Mouse (Mus musculus) midbrain, embryonic 14.5 days (tissue): ENCODE data around the gene Dscam. TPM values are rescaled to one million over a fixed set of nuclear protein-coding genes. Genes with fewer than 3 reads are reported as not detected.
A peak's percentile ranks its signal among the peaks of the same experiment; 100 is the strongest.

ENCODE experiments used
- ATAC-seq: fragments of 200-750 bp; cut with Nextera tagmentation; 2 replicates; pipeline ENCODE4 v1.8.0; 2017; ENCODE audit warnings: moderate number of reproducible peaks, moderate library complexity; ENCODE audit not compliant: low FRiP score, low TSS enrichment
- DNase-seq: peaks from one replicate; pipeline ENCODE4 v3.0.0-alpha.2; 2015
- H3K27ac ChIP-seq: fragments of 300-500 bp; sonication (generic); replicated peaks from 2 replicates; pipeline ENCODE4 v1.5.1; 2014; ENCODE audit warnings: mild to moderate bottlenecking, low read depth, low read length, moderate library complexity
- H3K27me3 ChIP-seq: fragments of 300-500 bp; sonication (generic); 2 replicates; pipeline ENCODE4 v1.6.1; 2014; ENCODE audit warnings: low read length, control low read depth, mixed read lengths; ENCODE audit not compliant: control insufficient read depth, insufficient read depth
- H3K36me3 ChIP-seq: fragments of 300-500 bp; sonication (generic); 2 replicates; pipeline ENCODE4 v1.6.1; 2014; ENCODE audit warnings: low read length, control low read depth; ENCODE audit not compliant: control insufficient read depth, insufficient read depth
- H3K4me1 ChIP-seq: fragments of 300-500 bp; sonication (generic); 2 replicates; pipeline ENCODE4 v1.6.1; 2014; ENCODE audit warnings: mild to moderate bottlenecking, antibody characterized with exemption, low read length, control low read depth; ENCODE audit not compliant: control insufficient read depth, insufficient read depth
- H3K4me2 ChIP-seq: fragments of 300-500 bp; sonication (generic); 2 replicates; pipeline ENCODE4 v1.6.1; 2014; ENCODE audit warnings: mild to moderate bottlenecking, low read length, moderate library complexity
- H3K4me3 ChIP-seq: fragments of 300-500 bp; sonication (generic); replicated peaks from 2 replicates; pipeline ENCODE4 v1.5.1; 2014; ENCODE audit warnings: low read depth, low read length
- H3K9ac ChIP-seq: fragments of 300-500 bp; sonication (generic); replicated peaks from 2 replicates; pipeline ENCODE4 v1.6.1; 2014; ENCODE audit warnings: mild to moderate bottlenecking, low read length, moderate library complexity
- H3K9me3 ChIP-seq: fragments of 300-500 bp; sonication (generic); 2 replicates; pipeline ENCODE4 v1.6.1; 2016; ENCODE audit warnings: low read length, control low read depth, mixed read lengths; ENCODE audit not compliant: control insufficient read depth
- WGBS: fragments of 180-500 bp; shearing (Covaris S2); extraction: QIAGEN DNeasy Blood & Tissue Kit; methylation state at CpG from one replicate; pipeline ENCODE4 v1.1.7; 2014; 5-methylcytosine and 5-hydroxymethylcytosine counted together
- polyA plus RNA-seq: library from polyadenylated mRNA; unstranded; fragments of >200 nt; fragmentation: Nextera tagmentation; extraction: Ambion mirVana; gene quantifications from 2 replicates; pipeline ENCODE4 v1.2.1, GENCODE M21; 2014

Gene Dscam
- polyA plus RNA-seq, 1 experiment from 2014 or later, result 24.7 TPM

DNA sequence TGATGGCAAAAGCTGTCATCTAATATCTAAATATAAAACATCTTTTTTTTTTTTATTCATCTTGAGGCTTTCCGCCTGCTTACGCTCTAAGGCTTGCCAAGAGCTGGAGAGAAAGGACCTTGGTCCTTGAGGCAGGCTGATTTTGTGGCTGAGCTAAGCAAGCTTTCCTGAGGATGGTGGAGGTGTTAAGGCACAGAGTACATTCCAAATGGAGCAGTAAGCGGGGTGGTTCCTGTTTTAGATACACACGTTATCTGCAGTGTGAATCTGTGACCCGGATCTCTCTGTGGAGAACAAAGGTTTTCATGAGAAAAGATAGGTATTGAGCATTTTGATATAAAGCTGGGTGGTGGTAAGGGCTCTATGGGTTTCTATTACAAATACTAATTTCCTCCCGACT is 479.0 kb downstream of the Dscam start:
- WGBS, result 87% methylated on average over 6 of the region's 6 CpGs
- ATAC-seq (no peak), DNase-seq (no peak)
- peaks cover 20% of the 10 kb centered on the region for H3K4me1 ChIP-seq
- no peaks in the 10 kb centered on the region for H3K9me3 ChIP-seq
- no peak overlapping the region for H3K27ac ChIP-seq
- H3K4me2 ChIP-seq, result no peak overlapping the region
- no peak overlapping the region for H3K9ac ChIP-seq
- H3K4me3 ChIP-seq, result no peak overlapping the region
- H3K36me3 ChIP-seq, result no peaks in the 10 kb centered on the region
- H3K27me3 ChIP-seq, result no peaks in the 10 kb centered on the region

DNA sequence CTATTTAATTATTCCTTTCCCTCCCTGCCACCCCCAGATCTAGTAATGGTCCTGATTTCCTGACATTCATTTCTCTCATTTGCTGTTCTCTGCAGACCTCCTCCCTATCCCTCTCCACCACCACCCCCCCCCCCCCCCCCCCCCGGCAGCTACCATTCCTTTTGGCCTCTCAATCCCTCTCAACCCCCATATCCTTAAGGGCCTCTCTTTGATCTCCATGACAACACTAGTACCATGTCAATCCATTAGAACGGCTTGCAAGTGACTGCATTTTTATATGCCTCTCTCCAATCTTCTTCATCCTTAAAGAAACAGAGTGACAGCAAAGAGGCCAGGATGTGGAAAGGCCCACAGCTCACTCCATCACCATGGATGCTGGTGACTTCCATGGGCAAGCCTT is 480.5 kb downstream of the Dscam start:
- Histone ChIP-seq H3K9me3 (no peaks in the 10 kb centered on the region), H3K27me3 (no peaks in the 10 kb centered on the region), H3K4me1 (peaks cover 20% of the 10 kb centered on the region), H3K27ac (0 out of 2 replicates have a peak overlapping the region, but pooled peaks have one; percentile 49), H3K36me3 (no peaks in the 10 kb centered on the region), H3K9ac (no peak overlapping the region), H3K4me2 (no peak overlapping the region), H3K4me3 (no peak overlapping the region)
- peak; percentile 62 for DNase-seq
- WGBS, result 2% methylated on average over 2 of the region's 2 CpGs
- ATAC-seq, result peak; percentile 48; the same call in 1 of the 2 replicates

DNA sequence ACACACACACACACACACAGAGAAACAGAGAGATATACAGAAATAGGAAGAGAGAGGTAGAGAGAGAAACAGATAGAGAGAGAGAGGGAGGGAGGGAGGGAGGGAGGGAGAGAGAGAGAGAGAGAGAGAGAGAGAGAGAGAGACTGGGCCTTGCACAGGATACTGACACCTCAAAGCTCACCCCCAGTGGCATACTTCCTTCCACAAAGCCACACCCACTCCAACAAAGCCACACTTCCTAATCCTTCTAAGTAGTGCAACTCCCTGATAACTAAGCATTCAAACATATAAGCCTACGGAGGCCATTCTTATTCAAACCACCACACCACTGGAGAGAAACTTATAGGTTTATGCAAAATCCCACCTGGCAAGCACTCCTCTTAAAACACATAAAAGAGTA is 481.1 kb downstream of the Dscam start:
- H3K27me3 ChIP-seq, result no peaks in the 10 kb centered on the region
- no peak for DNase-seq
- H3K9me3 ChIP-seq, result no peaks in the 10 kb centered on the region
- peaks cover 20% of the 10 kb centered on the region for H3K4me1 ChIP-seq
- H3K4me2 ChIP-seq, result no peak overlapping the region
- H3K27ac ChIP-seq, result no peak overlapping the region
- 23% methylated on average over 1 of the region's 1 CpGs for WGBS
- no peak for ATAC-seq
- no peaks in the 10 kb centered on the region for H3K36me3 ChIP-seq
- no peak overlapping the region for H3K4me3 ChIP-seq
- H3K9ac ChIP-seq, result no peak overlapping the region

DNA sequence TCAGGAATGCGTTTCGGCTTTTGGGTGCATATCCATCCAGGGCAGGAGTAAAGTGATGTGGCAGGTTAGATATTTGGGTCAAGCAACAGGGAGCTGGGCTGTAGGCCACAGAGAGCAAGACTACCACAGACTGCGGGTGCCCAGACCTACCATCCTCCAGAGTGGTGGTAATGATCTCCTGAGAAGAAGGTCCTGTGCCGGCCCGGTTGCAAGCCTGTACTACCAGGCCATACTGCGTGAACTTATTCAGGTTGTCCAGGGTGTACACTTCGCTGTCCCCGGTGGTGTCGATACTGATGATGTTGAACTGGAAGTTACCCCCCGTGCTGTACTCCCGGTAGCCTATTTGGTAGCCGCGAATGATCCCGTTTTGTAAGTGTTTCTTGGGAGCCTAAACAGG is 485.5 kb downstream of the Dscam start:
- WGBS, result 93% methylated on average over 14 of the region's 14 CpGs
- Histone ChIP-seq H3K9me3 (no peaks in the 10 kb centered on the region), H3K4me3 (no peak overlapping the region), H3K4me1 (0 out of 2 replicates have a peak, but pooled peaks cover 9% of the 10 kb centered on the region), H3K4me2 (no peak overlapping the region), H3K9ac (no peak overlapping the region), H3K36me3 (peaks cover 29% of the 10 kb centered on the region; the same call in 1 of the 2 replicates), H3K27me3 (no peaks in the 10 kb centered on the region), H3K27ac (no peak overlapping the region)
- no peak for ATAC-seq
- DNase-seq, result no peak

DNA sequence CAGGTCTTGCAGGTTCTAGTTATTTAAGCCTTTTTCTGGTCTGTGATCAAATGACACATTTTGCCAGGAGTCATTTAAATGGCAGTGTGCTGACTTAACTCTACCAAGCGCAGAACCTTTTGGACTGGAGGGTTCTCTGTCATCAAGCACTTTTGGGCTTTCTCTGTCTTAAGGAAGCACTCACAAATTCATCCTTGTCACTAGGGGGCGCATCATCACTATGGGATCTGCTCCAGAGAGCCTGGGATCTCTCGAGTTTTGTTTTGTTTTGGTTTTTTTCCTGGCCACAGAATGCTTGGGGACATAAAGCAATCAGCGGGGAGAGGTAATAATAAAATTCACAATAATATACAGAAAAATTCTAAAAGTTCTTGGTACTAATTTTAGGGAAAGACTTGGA is 486.0 kb downstream of the Dscam start:
- H3K27ac ChIP-seq, result no peak overlapping the region
- 21% methylated on average over 4 of the region's 4 CpGs for WGBS

DNA sequence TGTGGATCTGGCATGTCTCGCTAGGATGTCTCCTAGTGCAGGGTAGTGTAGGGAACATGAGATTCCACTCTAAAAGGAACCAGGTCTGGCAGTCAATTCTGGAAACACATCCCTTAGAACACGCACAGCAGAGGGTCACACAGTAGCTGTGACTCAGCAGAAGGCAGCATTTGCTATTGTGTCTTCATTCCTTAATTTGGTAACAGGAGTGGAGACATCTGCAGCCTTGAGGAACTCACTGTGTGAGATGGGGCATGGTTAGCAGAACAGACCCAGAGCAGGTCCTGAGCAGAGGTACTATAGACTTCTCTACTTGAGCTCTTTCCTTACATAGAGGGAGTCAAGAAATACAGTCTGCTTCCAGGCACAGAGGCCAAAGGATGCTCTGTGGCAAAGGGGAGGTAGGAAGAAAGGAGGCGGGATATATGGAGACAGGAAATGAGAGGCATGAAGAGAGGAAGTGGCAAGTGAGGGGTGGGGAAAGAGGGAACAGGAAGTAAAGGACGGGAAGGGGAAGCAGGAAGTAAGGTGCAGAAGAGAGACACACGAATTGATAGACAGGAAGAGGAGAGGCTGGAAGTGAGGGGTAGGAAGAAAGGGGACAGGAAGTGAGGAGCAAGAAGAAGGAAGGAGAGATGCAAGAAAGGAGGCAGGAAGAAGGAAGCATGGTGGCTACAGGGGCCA is 488.1 kb downstream of the Dscam start:
- Histone ChIP-seq H3K27me3 (no peaks in the 10 kb centered on the region), H3K36me3 (peaks cover 46% of the 10 kb centered on the region), H3K27ac (no peak overlapping the region), H3K4me3 (no peak overlapping the region), H3K4me1 (no peaks in the 10 kb centered on the region), H3K9ac (no peak overlapping the region), H3K4me2 (no peak overlapping the region), H3K9me3 (no peaks in the 10 kb centered on the region)
- DNase-seq (no peak), ATAC-seq (no peak)
- WGBS, result 80% methylated on average over 5 of the region's 5 CpGs

More for the DNA sequence above, 486.0 kb downstream of the Dscam start:
- no peak overlapping the region for H3K4me2 ChIP-seq
- H3K36me3 ChIP-seq, result peaks cover 34% of the 10 kb centered on the region; the same call in 1 of the 2 replicates
- 0 out of 2 replicates have a peak, but pooled peaks cover 6% of the 10 kb centered on the region for H3K4me1 ChIP-seq
- no peaks in the 10 kb centered on the region for H3K9me3 ChIP-seq
- no peak overlapping the region for H3K9ac ChIP-seq
- DNase-seq (peak; percentile 92), ATAC-seq (no peak)
- H3K4me3 ChIP-seq, result no peak overlapping the region
- no peaks in the 10 kb centered on the region for H3K27me3 ChIP-seq

DNA sequence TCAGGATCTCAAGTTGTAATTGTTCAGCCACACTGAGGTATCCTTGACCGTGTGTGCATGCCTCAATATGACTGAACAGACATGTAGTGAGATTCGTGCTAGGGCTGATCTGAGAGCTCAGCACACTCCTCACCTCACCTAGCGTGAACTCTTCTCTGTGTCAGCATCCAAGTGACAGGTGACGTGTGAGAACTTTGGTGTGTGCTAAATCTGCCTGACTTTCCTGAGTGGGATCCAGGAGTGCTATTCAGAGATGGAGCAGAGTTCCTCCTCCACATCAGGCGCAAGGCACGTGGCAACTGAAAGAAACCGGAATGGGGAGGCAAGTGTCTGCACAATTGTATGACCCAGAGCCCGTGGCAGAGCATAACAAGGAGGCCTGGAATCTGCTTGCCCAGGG is 490.6 kb downstream of the Dscam start:
- H3K9me3 ChIP-seq, result no peaks in the 10 kb centered on the region
- no peak overlapping the region for H3K4me2 ChIP-seq
- ATAC-seq (no peak), DNase-seq (no peak)
- H3K27me3 ChIP-seq, result no peaks in the 10 kb centered on the region
- WGBS, result 91% methylated on average over 8 of the region's 8 CpGs
- no peaks in the 10 kb centered on the region for H3K4me1 ChIP-seq
- H3K4me3 ChIP-seq, result no peak overlapping the region
- no peak overlapping the region for H3K27ac ChIP-seq
- no peak overlapping the region for H3K9ac ChIP-seq
- peaks cover 52% of the 10 kb centered on the region for H3K36me3 ChIP-seq

DNA sequence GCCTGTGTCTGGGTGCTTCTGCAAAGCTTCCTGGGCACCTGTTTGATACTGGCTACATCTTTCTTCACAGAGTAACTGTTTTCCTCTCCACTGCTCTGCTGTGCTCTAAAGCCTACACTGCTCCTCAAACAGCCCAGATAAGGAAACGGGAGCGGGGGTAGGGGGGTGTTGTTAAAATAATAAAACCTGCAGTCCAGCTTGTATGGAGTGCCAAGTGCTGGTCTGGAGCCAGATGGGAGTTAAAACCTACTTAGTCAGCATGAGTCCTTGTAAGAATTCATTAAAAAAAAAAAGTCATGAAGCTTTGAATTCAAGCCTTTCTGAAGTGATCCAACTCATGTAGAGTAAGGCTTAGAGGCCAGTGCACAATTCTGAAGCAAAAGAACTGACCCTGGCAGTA is 493.1 kb downstream of the Dscam start:
- Histone ChIP-seq H3K4me3 (no peak overlapping the region), H3K4me1 (peaks cover 5% of the 10 kb centered on the region; the same call in 1 of the 2 replicates), H3K9me3 (no peaks in the 10 kb centered on the region), H3K4me2 (no peak overlapping the region), H3K27ac (no peak overlapping the region), H3K9ac (no peak overlapping the region), H3K27me3 (no peaks in the 10 kb centered on the region), H3K36me3 (peaks cover 42% of the 10 kb centered on the region)
- WGBS, result 75% methylated on average over 2 of the region's 2 CpGs
- ATAC-seq, result no peak
- DNase-seq, result no peak

DNA sequence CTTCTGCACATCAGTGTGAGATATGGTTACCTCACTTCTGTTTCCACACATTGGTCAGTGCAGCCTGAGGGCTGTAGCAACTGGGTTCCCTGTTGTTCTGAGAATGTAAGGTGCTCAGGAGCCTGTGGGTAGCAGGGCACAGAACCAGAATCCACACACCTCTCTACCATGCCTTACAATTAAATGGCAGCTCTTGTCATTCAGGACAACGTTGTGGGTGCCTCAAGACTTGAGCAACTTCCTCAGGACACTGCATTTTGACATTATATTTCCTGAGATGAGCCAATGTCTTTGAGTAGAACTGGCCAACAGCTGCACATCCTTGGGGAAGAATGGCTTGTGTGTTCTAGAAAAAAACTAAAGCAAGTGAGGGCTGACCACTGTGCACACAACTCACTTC is 493.9 kb downstream of the Dscam start:
- H3K9me3 ChIP-seq, result no peaks in the 10 kb centered on the region
- H3K4me3 ChIP-seq, result no peak overlapping the region
- 71% methylated on average over 1 of the region's 1 CpGs for WGBS
- peaks cover 5% of the 10 kb centered on the region; the same call in 1 of the 2 replicates for H3K4me1 ChIP-seq
- H3K27me3 ChIP-seq, result no peaks in the 10 kb centered on the region
- no peak overlapping the region for H3K27ac ChIP-seq
- DNase-seq, result no peak
- peaks cover 34% of the 10 kb centered on the region for H3K36me3 ChIP-seq
- H3K9ac ChIP-seq, result no peak overlapping the region
- no peak overlapping the region for H3K4me2 ChIP-seq
- no peak for ATAC-seq
